Mouse (Mus musculus): ENCODE results near the gene Lipt2.

Lipt2 gene

DNA sequence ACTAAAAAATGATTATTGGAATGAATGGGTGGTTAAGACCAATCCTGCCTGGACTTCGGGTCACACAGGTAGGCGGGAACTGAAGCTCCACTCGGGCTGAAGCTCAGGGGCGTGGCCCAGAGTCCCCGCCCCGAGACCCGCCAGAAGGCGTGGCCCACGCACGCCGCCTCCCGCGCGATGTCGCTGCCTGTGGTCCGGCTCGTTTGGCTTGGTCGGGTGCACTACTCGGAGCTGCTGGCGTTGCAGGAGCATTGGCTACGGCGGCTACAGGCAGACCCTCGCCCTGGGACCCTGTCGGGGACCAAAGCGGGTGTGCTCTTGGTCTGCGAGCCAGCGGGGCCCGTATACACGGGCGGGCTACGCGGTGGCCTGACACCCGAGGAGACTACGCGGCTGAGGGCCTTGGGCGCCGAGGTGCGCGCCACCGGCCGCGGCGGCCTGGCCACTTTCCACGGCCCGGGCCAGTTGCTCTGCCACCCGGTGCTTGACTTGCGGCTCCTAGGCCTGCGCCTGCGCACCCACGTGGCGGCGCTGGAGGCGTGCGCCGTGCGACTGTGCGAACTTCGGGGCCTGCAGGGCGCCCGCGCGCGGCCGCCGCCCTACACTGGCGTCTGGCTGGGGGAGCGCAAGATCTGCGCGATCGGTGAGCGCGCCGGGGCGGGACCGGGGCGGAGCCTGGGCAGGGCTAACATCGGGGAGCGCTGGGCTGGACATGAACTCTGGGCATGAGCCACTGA is at the start of gene Lipt2:
Lipt2 (plus strand) TSS at position 173 of the 737 bp plus-strand sequence.
- DNase-seq, result peak; percentile 94 to 95

DNA sequence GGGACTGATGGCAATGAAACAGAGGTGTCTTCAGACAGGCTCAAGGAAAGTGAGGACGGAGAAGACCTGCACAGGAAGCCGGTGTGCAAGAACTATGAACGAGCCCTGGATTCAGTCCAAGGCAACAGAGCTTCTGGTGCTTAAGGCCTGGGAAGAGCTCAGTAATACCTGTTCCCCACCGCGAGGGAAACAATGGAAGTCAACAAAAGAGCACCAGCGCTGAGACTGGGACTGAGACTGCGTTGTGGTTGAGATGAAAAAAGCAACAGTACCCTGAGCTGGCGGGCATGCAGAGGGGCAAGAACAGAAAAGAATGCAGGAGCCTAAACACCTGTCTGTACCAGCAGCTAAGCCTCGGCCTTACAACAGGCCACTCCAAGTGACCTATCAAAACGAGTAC is 47.6 kb upstream of the Lipt2 start:
- DNase-seq, result no peak

DNA sequence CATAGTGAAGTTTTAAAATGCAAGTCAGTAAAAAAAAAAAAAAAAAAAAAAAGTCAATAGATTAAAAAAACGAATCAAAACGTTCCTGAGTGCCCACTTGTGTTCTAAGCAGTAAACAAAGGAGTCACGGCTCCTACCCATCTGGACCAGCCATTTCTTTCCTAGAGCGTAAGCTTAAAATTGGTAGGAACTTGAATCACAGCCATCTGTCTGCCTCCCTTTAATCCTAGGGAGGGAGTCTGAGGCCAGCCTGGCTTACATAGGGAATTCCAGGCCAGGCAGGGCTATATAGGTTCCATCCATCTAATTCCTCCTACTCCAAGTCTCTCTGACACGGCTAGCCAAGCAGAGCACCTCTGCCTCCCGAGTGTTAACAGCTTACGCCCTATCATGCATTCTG is 45.3 kb upstream of the Lipt2 start:
- DNase-seq, result no peak

DNA sequence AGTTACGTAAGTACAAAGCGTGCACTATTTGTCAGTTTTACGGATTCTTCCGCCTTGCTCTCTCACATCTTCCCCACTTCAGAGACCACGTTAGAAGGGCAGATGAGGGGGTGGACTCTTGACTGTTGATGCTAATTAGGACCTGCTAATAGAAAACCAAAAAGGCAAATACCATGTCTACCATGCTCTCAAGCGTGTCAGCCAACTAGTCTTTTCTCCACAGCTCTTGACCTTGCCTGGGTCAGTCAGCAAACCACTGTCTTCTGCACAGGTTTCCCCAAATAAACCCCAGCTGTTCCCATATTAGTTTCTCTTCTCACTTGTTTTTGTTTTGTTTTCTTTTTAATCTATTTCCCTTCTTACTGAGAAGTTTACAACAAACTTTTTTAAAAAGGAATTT is 44.8 kb upstream of the Lipt2 start:
- no peak for DNase-seq

DNA sequence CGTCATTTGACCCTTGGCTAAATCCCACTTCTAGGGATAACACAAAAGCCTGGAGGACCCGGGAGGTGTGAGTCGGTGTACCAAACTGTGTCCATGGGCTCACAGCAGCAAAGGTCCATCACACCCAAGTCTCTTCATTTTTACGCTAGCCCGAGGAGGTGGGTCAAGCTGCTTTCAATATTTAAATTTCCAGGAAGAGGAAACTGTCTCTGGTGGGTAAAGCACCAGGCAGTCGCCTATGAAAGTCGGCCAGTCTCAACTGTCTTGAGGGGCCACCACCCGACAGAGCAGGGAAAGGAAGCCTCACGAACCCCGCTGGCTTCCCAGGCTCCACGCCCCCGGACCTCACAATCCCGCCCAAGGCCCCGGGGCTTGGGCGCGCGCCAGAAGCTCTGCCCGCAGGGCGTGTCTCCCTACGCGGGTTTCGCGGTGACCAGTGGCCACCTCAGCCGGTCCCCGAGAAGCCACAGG is 38.3 kb upstream of the Lipt2 start:
- DNase-seq, result peak in 1 of 2 experiments; percentile 8

DNA sequence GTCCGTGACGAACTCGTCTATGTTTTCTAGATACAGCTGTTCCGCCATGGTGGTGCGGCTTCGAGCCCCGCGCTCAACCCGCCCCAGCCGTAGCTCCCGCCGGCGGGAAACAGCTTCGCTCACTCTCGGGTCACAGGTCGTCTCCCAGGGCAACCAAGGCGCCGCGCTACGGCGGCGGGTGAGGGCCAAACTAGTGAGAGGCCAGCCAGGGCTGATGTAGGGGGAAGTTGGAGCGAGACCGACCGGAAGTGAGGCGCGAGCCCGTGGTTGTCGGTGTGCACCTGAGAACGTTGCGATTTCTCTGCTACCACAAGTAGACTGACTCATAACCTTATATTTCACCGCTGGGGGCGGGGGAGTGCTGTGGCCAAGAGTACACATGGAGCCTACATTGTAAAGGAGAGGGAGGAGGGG is 37.7 kb upstream of the Lipt2 start, which contains the start of gene Pold3:
Pold3 (minus strand) TSS at position 190 of the 414 bp plus-strand sequence.
- DNase-seq, result peak; percentile 97 to 100

DNA sequence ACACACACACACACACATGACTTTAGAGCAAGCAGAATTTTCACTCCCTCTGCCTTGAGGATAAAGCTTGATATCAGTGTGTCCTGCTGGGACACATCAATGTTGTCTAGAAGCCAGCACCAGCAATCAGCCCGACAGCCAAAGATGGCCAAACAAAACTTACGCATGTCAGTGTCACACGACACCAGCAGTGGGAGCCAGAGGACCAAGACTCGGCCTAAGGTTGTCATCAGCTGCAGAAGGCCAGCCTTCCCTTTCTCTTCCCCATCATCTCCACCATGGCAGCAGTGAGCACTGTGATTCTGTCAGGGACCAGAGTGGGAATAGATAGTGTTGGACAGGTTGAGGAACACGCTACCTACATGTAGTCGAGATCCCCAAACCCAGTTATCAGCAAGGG is 35.6 kb upstream of the Lipt2 start:
- DNase-seq, result peak in 1 of 2 experiments; percentile 12

DNA sequence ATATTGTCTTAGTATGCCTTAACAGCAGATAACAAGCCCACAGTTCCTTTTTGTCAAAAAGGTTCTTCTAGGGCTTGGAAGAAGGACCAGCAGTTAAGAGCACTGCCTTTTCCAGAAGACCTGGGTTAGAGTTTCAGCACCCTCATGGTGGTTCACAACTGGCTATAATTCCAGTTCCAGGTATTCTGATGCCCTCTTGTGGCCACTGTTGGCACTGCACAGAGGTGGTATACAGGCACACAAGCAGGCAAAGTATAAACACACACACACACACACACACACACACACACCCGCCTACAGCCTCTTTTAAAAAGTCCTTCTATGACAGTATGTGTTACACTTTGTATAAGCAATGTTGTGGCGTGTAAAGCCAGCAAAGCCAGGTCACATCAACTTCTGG is 34.9 kb upstream of the Lipt2 start:
- DNase-seq, result peak; percentile 16 to 37

DNA sequence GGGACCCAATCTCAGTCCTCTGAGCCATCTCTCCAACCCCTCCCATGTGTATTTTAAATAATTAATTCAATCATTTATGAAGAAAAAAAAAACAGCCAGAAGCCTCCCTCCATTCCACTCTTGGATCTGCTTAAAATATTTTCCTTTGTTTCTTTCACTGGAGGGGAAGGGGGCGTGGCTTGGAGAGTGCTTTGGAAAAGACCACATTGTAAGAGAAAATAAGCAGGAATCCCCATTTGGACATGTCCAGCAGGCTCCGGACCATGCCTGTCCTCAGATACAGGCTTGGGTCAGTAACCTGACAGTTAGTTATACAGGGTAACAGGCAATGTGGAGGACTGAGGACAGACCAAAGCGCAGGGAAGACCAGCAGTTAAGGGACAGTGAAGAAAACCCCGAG is 33.9 kb upstream of the Lipt2 start:
- DNase-seq, result no peak

DNA sequence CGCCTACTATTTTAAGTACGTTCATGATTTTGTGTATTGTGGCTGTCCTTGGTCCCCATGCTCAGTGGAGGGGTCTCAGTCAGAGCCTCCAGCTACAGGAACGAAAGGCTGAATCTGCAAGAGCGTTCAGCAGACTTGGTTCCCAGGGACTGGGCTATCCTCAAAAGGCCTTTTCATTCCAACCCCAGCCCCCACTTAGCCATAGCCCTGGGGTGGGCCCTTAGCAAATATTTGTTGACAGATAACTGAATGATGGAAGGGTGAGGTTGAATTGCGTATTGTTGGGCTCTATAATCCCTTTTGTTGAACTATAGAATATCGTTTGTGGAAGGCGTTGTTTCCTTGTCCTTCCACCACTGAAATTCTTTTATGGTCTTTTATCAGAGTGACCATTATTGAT is 32.6 kb upstream of the Lipt2 start:
- no peak for DNase-seq

DNA sequence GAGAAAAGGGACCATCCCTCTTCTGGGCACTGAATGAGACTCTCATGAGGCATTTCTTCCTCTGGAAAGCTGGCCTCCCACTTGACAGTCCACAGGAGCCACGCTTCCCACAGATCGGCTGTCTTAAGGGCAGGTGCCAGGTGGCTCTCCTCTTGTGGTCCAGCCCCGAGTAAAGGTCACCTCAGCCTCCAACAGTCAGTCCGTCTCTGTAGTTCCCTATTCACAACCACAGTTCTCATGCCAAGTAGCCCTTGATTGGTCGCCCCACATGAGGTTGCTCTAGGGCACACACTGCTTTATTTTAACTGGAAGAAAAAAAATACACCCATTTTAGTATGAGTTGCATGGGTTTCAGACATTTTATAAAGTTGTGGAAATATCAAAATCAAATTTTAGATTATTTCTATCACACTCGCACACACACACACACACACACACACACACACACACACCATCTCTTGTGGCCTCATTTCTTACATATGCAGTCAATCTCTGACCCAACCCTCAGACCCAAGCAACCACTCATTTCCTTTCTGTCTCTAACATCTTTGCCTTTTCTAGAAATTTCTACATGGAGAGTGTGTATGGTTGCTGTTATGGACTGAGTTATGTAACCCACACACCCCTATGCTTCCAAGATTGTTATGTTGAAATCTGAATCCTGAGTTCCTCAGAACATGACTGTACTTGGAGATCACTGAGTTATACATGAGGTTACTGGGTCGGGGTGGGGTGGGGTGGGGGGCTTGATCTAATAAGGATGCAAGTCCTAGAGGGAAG is 30.6 kb upstream of the Lipt2 start:
- no peak for DNase-seq

DNA sequence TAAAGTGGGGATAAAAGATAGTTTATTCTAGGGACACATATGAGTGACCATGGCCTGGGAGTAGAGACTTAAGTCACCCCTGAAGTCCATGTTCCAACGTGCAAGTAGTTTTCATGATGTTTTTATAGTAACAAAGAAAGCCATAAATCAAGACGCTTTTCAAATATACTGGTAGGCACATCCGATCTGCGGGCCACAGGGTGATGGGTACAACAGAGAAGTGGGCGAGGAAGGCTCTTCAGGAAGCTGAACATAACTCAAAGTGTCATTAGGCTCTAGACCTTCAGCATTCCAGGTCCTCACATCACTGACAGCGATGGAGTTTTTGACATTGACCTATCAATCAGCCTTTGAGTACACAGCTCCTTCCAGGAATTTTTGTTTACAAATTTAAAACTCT is 28.5 kb upstream of the Lipt2 start:
- no peak for DNase-seq

DNA sequence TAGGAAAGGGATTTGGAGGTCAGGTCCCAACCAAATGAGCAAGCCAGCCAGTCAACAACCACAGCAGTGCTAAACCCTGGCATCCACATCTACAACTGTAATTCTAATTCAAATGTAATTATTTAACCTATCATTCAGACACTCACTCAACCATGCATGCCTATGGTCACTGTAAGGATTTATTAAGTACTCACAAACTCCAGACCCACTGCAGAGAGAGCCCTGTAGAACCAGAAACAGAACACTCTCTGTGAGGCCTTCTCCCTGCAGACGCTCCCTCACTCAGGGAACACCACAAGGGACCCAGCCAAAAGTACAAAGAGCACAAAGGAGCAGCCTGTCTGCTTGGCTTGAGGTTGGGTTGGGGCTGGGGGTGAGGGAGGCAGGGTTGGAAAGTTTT is 26.7 kb upstream of the Lipt2 start:
- no peak for DNase-seq

DNA sequence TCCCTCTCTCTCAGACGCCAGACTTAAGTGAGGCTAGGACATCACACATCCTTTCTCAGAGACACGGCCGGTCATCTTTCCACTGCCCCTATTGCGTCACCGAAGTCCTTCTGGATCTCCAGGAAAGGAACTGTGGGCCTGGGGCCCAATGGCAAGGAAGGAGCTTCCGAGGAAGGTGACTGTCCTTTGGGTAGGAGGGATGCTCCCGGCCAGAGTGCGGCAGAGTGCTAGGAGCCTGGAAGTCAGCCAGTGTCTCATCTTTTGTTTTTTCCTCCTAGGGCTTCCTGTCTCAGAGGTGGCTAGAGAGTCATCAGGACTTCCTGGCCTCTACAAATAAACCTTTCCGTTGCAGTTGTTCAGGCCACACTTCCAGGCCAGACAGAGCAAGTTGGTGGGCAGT is 22.0 kb upstream of the Lipt2 start:
- no peak for DNase-seq

DNA sequence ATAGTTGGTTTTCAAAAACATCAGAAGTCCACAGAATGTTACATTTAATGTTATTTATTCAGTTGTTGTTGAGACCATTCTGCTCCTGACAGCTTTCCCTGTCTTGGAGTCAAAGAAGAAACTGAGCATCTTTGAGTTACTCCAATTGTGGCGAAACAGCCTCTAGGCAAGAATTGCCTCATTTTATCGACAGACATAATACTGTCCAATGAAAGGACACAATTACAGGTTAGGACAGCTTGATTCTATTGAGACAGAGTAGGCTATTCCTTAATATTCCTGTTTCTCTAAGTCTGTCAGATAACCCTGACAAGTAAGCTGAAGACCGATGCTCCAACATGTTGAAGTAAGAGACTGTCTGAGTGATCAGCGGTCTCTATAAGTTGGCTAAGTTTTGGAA is 21.0 kb upstream of the Lipt2 start:
- DNase-seq, result no peak

DNA sequence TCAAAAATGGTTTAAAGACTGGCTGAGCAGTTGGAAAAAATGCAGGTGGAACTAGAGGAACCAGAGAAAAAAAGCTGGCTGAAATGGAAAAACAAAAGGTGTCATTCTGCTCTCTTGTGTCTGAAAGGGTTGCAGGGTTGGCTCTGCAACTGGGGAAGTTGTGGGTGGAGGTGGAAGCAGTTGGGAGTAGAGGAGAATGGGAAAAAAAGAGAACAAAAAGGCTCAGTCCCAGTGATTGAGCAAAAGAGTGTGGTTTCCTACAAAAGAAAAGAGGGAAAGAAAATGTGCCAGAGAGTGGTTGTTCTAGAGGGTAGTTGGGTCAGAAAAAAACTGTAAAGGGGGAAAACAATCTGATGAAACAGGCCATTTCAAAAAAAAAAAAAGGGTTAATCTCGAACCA is 18.5 kb upstream of the Lipt2 start:
- no peak for DNase-seq

DNA sequence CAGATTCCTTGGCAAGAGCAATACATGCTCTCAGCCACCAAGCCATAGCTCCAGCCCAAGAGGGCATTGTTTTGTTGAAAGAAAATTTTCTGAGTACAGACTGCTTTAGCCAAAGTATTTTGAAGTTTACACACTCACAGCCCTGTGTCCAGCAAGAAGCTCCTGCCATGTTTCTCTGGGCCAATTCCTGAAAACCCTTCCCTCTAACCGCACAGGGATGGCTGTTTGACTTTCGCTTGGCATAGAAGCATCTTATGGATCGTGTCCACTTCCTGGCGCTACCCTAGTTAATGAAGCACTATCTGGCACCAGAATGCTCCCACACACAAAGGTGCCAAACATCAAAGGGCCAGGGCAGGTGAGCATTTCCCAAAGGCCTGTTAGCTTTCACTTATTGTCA is 10.5 kb upstream of the Lipt2 start:
- peak; percentile 11 for DNase-seq

DNA sequence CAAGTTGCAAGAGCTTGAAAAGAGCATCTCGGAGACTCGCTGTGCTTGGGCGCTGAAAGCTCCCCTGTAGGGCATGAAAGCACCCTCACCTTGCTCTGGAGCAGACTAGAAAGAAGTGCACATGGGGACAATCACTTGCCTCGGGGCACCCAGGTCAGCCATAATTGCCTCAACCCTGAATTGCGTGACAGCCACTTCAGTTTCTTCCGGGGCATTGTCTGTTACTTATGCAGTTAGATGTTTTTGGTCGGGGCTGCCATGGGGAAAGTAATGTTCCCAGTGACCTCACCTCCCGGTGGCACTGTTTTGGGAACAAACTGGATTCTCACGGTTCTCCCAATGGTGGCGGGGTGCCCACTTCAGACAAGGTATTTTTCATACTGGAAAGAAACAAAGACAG is 9.0 kb upstream of the Lipt2 start:
- DNase-seq, result no peak

DNA sequence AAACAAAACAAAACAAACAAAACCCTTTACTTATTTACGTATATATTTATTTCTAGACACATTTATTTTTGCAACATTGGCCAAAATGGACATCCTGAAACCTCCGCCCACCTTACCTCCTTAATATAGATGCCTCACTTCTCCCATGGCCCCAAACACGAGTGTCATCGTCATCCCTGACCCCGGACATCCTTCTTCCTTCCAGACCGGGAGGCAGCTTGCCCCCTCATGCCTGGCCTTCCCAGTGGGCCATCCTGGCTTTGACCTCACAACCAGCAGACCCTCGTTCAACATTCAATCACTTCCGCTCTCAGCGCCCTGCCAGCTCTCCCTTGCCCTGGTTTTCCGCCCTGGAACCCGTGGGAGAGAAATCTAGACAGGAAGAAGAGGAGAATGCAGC is 8.5 kb upstream of the Lipt2 start:
- no peak for DNase-seq

DNA sequence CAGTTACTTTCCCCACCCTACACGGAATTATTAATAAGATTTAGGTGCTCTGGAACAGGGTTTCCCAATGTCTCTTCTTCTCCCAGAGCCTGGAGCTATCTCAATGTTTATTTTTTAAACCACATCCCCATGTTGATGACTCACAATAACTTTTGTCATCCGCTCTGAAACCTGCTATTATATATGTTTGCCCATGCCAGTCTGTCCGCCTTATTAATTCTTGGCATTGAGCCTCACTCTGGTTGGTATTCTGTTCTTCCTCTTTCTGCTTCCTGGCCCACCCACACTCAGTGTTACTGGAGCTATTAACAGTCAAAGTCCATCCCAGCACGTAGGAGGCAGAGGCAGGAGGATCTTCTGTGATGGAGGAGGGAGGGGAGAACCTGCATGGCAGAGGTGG is 1.4 kb upstream of the Lipt2 start:
- no peak for DNase-seq

DNA sequence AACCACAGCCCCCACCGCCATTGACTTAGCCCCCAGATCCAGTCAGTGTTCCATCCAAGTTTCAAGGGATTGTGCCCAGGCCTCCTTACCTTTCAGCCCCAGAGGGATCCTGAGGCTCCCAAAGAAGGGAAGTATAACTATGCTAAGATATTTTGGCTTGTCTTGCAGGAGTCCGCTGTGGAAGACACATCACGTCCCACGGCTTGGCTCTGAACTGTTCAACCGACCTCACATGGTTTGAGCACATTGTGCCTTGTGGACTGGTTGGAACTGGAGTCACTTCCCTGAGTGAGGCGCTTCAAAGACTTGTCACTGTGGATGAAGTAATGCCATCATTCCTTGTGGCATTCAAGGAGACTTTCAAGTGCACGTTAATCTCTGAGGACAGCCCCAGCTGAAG is 929 bp downstream of the Lipt2 start:
- DNase-seq, result no peak

DNA sequence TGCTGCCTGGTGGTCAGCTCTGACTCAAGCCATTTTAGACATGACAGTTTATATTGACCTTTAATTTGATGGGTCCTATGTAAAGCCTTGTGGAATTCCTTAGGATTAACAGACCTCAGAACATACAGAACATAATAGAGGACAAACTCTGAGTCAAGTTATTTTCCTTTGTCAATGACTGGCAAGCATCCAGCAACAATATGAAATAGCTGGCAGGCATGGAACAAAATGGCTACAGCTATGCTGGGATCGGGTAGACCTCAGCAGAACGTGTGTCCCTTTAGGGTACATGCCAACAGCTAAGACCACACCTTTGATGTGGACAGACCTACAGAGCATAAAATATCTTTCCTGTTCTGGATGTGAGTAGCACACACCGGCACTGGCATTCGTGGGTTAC is 4.4 kb downstream of the Lipt2 start:
- no peak for DNase-seq

DNA sequence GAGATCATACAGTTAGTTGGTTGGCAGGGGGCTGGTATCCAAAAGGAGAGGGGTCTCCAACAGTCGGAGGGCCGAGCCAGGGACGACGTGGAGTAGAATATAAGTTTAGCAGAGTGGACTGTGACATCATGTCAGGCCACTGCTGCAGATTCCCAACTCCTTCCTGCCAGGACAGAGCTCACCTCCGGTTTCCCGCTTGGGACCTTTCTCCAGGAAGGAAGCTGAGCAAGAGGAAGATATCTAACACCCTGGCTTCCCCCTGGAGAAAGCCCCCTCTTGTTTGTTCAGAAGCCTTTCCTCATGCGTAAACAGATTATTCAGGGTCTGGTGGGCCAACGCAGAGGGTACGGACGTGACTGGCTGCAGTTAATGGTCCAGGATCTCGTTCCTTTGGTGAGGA is 9.6 kb downstream of the Lipt2 start:
- DNase-seq, result no peak

DNA sequence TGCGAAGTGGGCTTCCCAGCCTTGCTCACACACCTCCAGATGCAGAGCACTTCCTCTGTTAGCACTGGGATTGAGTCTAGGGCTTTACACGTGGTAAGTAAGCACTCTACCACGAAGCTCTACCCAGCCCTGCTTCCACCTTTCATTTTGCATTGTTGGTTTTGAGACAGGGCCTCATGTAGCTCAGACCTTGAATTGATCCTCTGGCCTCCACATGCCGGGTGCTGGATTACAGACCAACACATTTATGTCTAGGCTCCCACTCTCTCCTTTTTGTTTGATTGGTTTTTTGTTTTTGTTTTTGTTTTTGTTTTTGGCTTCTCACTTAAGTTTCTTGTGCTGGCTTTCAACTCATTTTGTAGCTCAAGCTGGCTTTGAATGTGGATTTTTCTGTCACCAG is 11.7 kb downstream of the Lipt2 start:
- no peak for DNase-seq

All from cerebellum, adult 18-20 months (tissue).